Mouse (Mus musculus) forebrain, embryonic 13.5 days (tissue): ENCODE results near the gene Klhdc3. TPM values are rescaled to one million over a fixed set of nuclear protein-coding genes. Genes with fewer than 3 reads are reported as not detected.

Experiments used
- ATAC-seq: fragments of 200-750 bp; cut with Nextera tagmentation; 2 replicates; pipeline ENCODE4 v1.8.0; 2017
- H3K27ac ChIP-seq: fragments of 300-500 bp; sonication (generic); 2 replicates; pipeline ENCODE4 v1.5.1; 2015; ENCODE audit warnings: inconsistent platforms, mild to moderate bottlenecking, moderate library complexity
- H3K27me3 ChIP-seq: fragments of 300-500 bp; sonication (generic); 2 replicates; pipeline ENCODE4 v1.6.1; 2015; ENCODE audit warnings: mild to moderate bottlenecking, inconsistent platforms
- H3K36me3 ChIP-seq: fragments of 300-500 bp; sonication (generic); 2 replicates; pipeline ENCODE4 v1.6.1; 2015; ENCODE audit warnings: mild to moderate bottlenecking, inconsistent platforms; ENCODE audit not compliant: poor library complexity, severe bottlenecking
- H3K4me1 ChIP-seq: fragments of 300-500 bp; sonication (generic); 2 replicates; pipeline ENCODE4 v1.6.1; 2015; ENCODE audit warnings: inconsistent platforms
- H3K4me2 ChIP-seq: fragments of 300-500 bp; sonication (generic); 2 replicates; pipeline ENCODE4 v1.6.1; 2015; ENCODE audit warnings: inconsistent platforms, mild to moderate bottlenecking, moderate library complexity
- H3K4me3 ChIP-seq: fragments of 300-500 bp; sonication (generic); 2 replicates; pipeline ENCODE4 v1.5.1; 2015; ENCODE audit warnings: mild to moderate bottlenecking, inconsistent platforms
- H3K9ac ChIP-seq: fragments of 300-500 bp; sonication (generic); 2 replicates; pipeline ENCODE4 v1.6.1; 2015; ENCODE audit warnings: mild to moderate bottlenecking, inconsistent platforms
- H3K9me3 ChIP-seq: fragments of 300-500 bp; sonication (generic); replicated peaks from 2 replicates; pipeline ENCODE4 v1.6.1; 2016; ENCODE audit warnings: inconsistent platforms
- WGBS: fragments of 180-500 bp; shearing (Covaris S2); methylation state at CpG from one replicate; pipeline ENCODE4 v1.1.7; 2015; 5-methylcytosine and 5-hydroxymethylcytosine counted together
- polyA plus RNA-seq: library from polyadenylated mRNA; unstranded; fragments of >200 nt; fragmentation: Nextera tagmentation; extraction: Ambion mirVana; gene quantifications from 2 replicates; pipeline ENCODE4 v1.2.1, GENCODE M21; 2015

The Klhdc3 gene
- polyA plus RNA-seq, 1 experiment from 2014 or later = 145 TPM

- under 1% methylated on average over 64 of the region's 90 CpGs for WGBS
- peaks cover 32% of the 10 kb centered on the region for H3K36me3 ChIP-seq
- H3K4me3 ChIP-seq = peak within 1 kb of the TSS; percentile 96
- no peaks in the 10 kb centered on the region for H3K9me3 ChIP-seq
- H3K9ac ChIP-seq = peak within 1 kb of the TSS; percentile 98
- H3K27ac ChIP-seq = peak within 1 kb of the TSS; percentile 87
- H3K4me2 ChIP-seq = peak within 1 kb of the TSS; percentile 77
- peaks cover 39% of the 10 kb centered on the region for H3K4me1 ChIP-seq
- peak; percentile 82 for ATAC-seq
- no peaks in the 10 kb centered on the region for H3K27me3 ChIP-seq
These were observed 51.7 kb downstream of the Klhdc3 start, which contains the start of gene Ptk7 for GRCm38 (mm10) chr17:46628791-46629684. TSS of gene Ptk7 (minus strand) at chr17:46629504.

- H3K4me1 ChIP-seq = peaks cover 45% of the 10 kb centered on the region
- ATAC-seq = peak; percentile 22; the same call in 1 of the 2 replicates
- WGBS = 0% methylated on average over 13 of the region's 13 CpGs
These were observed 52.3 kb downstream of the Klhdc3 start for GRCm38 (mm10) chr17:46628471-46628790.

GRCm38 (mm10) chr17:46627409-46627808 is 53.3 kb downstream of the Klhdc3 start:
- H3K4me3 ChIP-seq = peak overlapping the region; percentile 96
- no peaks in the 10 kb centered on the region for H3K9me3 ChIP-seq
- ATAC-seq = no peak
- no peaks in the 10 kb centered on the region for H3K27me3 ChIP-seq
- H3K36me3 ChIP-seq = peaks cover 15% of the 10 kb centered on the region
- peak overlapping the region; percentile 98 for H3K9ac ChIP-seq
- 65% methylated on average over 6 of the region's 6 CpGs for WGBS
- H3K27ac ChIP-seq = no peak overlapping the region
- peaks cover 54% of the 10 kb centered on the region for H3K4me1 ChIP-seq
- H3K4me2 ChIP-seq = peak overlapping the region; percentile 77

More at GRCm38 (mm10) chr17:46628471-46628790, 52.3 kb downstream of the Klhdc3 start:
- peaks cover 26% of the 10 kb centered on the region for H3K36me3 ChIP-seq
- H3K9me3 ChIP-seq = no peaks in the 10 kb centered on the region
- no peaks in the 10 kb centered on the region for H3K27me3 ChIP-seq
- H3K9ac ChIP-seq = peak overlapping the region; percentile 98
- H3K27ac ChIP-seq = peak overlapping the region; percentile 87
- peak overlapping the region; percentile 77 for H3K4me2 ChIP-seq
- peak overlapping the region; percentile 96 for H3K4me3 ChIP-seq

GRCm38 (mm10) chr17:46624598-46624997 is 56.1 kb downstream of the Klhdc3 start:
- no peak for ATAC-seq
- Histone ChIP-seq H3K27me3 (no peaks in the 10 kb centered on the region), H3K9ac (peak overlapping the region; percentile 17), H3K36me3 (no peaks in the 10 kb centered on the region), H3K27ac (peak overlapping the region; percentile 31; the same call in 1 of the 2 replicates), H3K9me3 (no peaks in the 10 kb centered on the region), H3K4me1 (peaks cover 68% of the 10 kb centered on the region), H3K4me3 (no peak overlapping the region), H3K4me2 (peak overlapping the region; percentile 6)
- 77% methylated on average over 12 of the region's 12 CpGs for WGBS

Other genes with a start within 250 kb of the Klhdc3 start
- 0.13 TPM in 1 of 2 replicates, not detected in the other for gene Slc22a7, start 242.5 kb downstream of the Klhdc3 start, polyA plus RNA-seq
- gene Ttbk1, start 193.2 kb downstream of the Klhdc3 start, polyA plus RNA-seq = 3.7 and 4.1 TPM in 2 replicates
- 51.2 and 59.0 TPM in 2 replicates for gene Dnph1, start 184.2 kb downstream of the Klhdc3 start, polyA plus RNA-seq
- gene Cul9, start 134.5 kb downstream of the Klhdc3 start, polyA plus RNA-seq = 9.8 and 12.4 TPM in 2 replicates
- 4.2 and 4.4 TPM in 2 replicates for gene Srf, start 124.7 kb downstream of the Klhdc3 start, polyA plus RNA-seq
- 32.5 and 35.3 TPM in 2 replicates for gene Ptk7, start 51.4 kb downstream of the Klhdc3 start, polyA plus RNA-seq
- gene Klc4, start 34.9 kb downstream of the Klhdc3 start, polyA plus RNA-seq = 44.3 and 47.7 TPM in 2 replicates
- gene Mrpl2, start 34.7 kb downstream of the Klhdc3 start, polyA plus RNA-seq = 89.0 and 97.3 TPM in 2 replicates
- gene Cul7, start 30.6 kb downstream of the Klhdc3 start, polyA plus RNA-seq = 33.5 and 39.0 TPM in 2 replicates
- gene Rrp36, start 6.6 kb downstream of the Klhdc3 start, polyA plus RNA-seq = 54.5 and 59.7 TPM in 2 replicates
- 196 and 208 TPM in 2 replicates for gene Mea1, start 2.1 kb downstream of the Klhdc3 start, polyA plus RNA-seq
- gene Ppp2r5d, start 24.2 kb upstream of the Klhdc3 start, polyA plus RNA-seq = 85.4 and 103 TPM in 2 replicates
- 18.9 and 21.3 TPM in 2 replicates for gene Pex6, start 30.5 kb upstream of the Klhdc3 start, polyA plus RNA-seq
- 0.52 and 0.58 TPM in 2 replicates for gene Gnmt, start 48.3 kb upstream of the Klhdc3 start, polyA plus RNA-seq
- gene Cnpy3, start 71.3 kb upstream of the Klhdc3 start, polyA plus RNA-seq = 56.2 and 60.0 TPM in 2 replicates
- gene Ptcra, start 82.8 kb upstream of the Klhdc3 start, polyA plus RNA-seq = 0.21 and 0.45 TPM in 2 replicates
- gene 2310039H08Rik, start 91.7 kb upstream of the Klhdc3 start, polyA plus RNA-seq = 64.2 and 69.0 TPM in 2 replicates
- gene Rpl7l1, start 101.8 kb upstream of the Klhdc3 start, polyA plus RNA-seq = 142 and 143 TPM in 2 replicates
- gene Bicral, start 177.6 kb upstream of the Klhdc3 start, polyA plus RNA-seq = 5.2 and 5.8 TPM in 2 replicates
- gene Tbcc, start 209.8 kb upstream of the Klhdc3 start, polyA plus RNA-seq = 51.3 and 53.5 TPM in 2 replicates
- gene Prph2, start 229.5 kb upstream of the Klhdc3 start, polyA plus RNA-seq = not detected in 2 replicates